Mouse (Mus musculus): ENCODE measurements around the gene Tbc1d22a. TPM values are rescaled to one million over a fixed set of nuclear protein-coding genes. Genes with fewer than 3 reads are reported as not detected.
A peak's percentile ranks its signal among the peaks of the same experiment; 100 is the strongest.
"Not testable (repeated sequence)": the region's sequence is repeated elsewhere in the genome, so short reads cannot be mapped to it uniquely, and the experiment has no call there.

The Tbc1d22a gene
- polyA plus RNA-seq, 1 experiment from 2014 or later, result 9.2 TPM

DNA sequence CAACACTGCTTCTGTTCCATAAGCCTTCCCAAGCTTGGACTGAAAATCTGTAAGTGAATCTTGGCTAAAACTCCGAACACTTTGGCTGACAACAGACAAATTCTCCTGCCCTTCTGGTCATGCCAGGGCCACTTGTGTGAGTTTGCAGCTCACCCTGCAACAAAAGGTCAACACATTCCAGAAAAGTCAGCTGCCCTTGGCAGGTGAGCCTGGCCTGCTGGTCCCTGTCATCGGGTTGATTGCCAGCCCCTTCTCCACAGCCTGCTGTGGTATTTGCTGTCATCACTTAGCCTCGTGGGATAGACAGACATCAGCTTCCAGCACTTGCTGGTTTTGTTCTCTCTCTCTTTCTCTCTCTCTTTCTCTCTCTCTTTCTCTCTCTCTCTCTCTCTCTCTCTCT lies 42.1 kb upstream of the Tbc1d22a start:
- peak overlapping the region; percentile 73 for H3K27ac ChIP-seq
- no peaks in the 10 kb centered on the region for H3K36me3 ChIP-seq
- 19% methylated on average over 3 of the region's 3 CpGs for WGBS
- H3K9ac ChIP-seq, result no peak overlapping the region
- H3K9me3 ChIP-seq (replicated peaks), result no peaks in the 10 kb centered on the region
- no peak overlapping the region for H3K4me3 ChIP-seq
- H3K27me3 ChIP-seq, result 0 out of 2 replicates have a peak, but pooled peaks cover 3% of the 10 kb centered on the region
- peak; percentile 47 for ATAC-seq (replicated peaks; ENCODE audit: insufficient number of reproducible peaks, insufficient read depth, low FRiP score, low read depth)
- H3K4me2 ChIP-seq, result peak overlapping the region; percentile 33
- peaks cover 95% of the 10 kb centered on the region for H3K4me1 ChIP-seq (replicated peaks)

DNA sequence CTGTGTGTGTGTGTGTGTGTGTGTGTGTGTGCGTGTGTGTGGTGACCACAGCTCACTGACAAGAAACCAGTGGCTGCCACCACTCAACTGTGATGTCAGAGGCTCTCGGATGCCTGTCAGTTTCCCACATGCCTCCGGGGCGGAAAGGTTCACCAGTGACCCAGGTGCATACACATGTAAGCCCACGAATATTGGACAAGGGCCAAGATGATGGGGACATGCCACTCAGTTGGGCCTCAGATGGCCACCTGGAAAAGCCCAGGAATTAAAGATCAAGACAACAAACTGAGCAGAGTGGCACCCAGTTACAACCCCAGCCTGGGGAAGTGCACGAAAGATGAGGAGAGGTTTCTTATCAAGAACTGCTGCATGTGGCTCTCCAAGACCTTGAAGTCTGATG lies 41.7 kb upstream of the Tbc1d22a start:
- no peak overlapping the region for H3K4me3 ChIP-seq
- H3K9me3 ChIP-seq (replicated peaks), result no peaks in the 10 kb centered on the region
- no peak overlapping the region for H3K9ac ChIP-seq
- H3K4me1 ChIP-seq (replicated peaks), result peaks cover 94% of the 10 kb centered on the region
- 30% methylated on average over 6 of the region's 6 CpGs for WGBS
- H3K27me3 ChIP-seq, result 0 out of 2 replicates have a peak, but pooled peaks cover 3% of the 10 kb centered on the region
- no peak for ATAC-seq (replicated peaks; ENCODE audit: insufficient number of reproducible peaks, insufficient read depth, low FRiP score, low read depth)
- H3K4me2 ChIP-seq, result peak overlapping the region; percentile 33
- H3K27ac ChIP-seq, result peak overlapping the region; percentile 73
- no peaks in the 10 kb centered on the region for H3K36me3 ChIP-seq

DNA sequence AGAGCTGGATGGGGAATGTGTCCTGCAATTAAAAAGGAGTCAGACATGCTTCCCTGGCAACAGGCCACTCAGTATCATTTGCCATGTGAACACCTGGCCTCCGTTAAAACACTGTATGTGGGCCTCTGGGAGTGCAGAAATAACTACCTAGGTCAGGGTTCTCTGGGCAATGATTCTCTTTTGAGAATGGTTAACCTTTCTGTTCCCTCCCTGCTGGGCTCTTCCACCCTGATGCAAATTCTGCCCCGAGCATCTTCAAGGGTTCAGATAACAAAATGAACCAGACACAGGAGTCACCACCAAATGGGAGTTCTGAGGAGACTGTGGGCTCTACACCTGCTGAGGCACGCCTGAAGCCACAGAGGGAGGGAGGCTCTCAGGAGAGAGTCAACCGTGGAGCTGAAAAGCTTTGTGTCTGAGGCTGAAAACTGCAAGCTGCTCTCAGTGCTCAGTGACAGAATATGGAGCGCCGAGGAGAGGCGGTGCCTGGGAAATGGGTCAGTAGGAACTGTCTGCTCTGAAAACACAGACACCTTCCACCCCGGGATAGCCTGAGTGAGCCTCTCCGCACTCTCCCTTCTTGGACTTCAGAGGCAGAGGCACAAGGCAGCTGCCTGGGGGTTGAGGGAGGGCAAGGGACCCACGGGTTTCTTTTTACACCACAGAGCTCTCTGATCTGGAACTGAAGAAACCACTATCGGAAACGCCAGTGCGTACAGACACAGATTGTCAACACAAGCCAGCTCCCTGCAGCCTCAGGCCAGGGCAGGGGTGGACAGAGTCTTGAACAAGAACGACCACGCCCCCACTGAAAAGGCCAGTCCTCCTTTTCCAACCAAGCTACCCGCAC lies 40.9 kb upstream of the Tbc1d22a start:
- Histone ChIP-seq H3K36me3 (no peaks in the 10 kb centered on the region), H3K9me3 (replicated peaks) (no peaks in the 10 kb centered on the region), H3K9ac (no peak overlapping the region), H3K4me1 (replicated peaks) (peaks cover 90% of the 10 kb centered on the region), H3K4me2 (peak overlapping the region; percentile 35; the same call in 1 of the 2 replicates), H3K4me3 (no peak overlapping the region), H3K27me3 (0 out of 2 replicates have a peak, but pooled peaks cover 3% of the 10 kb centered on the region), H3K27ac (peak overlapping the region; percentile 73)
- ATAC-seq (replicated peaks; ENCODE audit: insufficient number of reproducible peaks, insufficient read depth, low FRiP score, low read depth), result no peak
- WGBS, result 29% methylated on average over 16 of the region's 16 CpGs

DNA sequence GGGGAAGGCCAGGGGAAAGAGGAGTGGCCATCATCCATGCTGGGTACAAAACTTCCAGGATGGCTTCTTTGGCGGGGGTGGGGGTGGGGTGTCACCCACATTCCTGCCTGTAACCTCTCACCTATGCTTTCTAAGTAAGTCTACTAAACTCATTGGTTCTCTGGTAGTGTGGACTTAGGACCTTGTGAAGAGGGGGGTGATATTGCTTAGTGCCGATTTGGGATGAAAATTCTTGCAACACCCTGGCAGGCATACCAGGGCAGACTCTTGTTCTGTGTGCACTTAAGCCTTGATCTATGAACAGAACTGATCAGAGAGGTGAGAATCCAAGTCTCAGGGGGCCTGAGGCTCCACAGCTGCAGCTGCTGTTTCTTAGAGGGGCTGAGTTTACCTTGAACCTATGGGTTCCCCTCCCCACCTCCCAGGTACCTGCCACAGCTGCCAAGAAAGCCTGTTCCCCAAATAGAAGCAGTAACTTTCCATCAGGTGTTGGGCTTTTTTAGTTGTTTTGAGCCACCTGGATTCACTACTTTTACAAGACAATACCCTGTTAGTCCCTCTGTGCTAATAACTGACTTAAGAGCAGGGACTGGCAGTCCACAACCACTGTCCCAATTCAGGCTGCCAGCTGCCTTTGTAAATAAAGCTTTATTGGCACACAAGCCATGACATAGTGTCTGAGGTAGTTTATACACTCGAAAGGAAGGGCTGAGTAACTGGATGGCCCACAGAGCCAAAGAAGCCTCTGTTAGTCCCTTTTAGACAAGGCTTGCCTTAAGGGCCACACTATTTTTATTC lies 38.8 kb upstream of the Tbc1d22a start:
- ATAC-seq (replicated peaks; ENCODE audit: insufficient number of reproducible peaks, insufficient read depth, low FRiP score, low read depth), result no peak
- 0 out of 2 replicates have a peak, but pooled peaks cover 3% of the 10 kb centered on the region for H3K27me3 ChIP-seq
- WGBS, result 78% methylated on average over 3 of the region's 3 CpGs

DNA sequence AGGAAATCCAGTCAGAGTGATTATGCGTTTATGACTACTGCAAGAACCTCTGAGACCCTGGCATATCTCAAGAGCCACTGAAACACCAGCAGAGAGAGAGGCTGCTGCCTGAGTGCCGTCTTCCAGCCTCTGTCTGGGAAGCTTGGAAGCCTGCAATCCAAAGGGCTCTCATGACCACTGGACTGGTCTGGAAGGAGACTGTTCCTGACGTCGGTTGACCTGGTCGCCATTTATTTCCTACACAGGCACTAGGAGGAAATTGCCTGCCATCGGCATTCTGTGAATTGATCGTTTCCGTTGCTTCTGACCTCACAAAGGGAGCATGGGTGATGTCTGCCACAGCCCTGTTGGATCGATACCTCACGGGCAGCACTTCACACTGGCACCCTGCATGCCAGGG lies 38.1 kb upstream of the Tbc1d22a start:
- H3K9ac ChIP-seq, result no peak overlapping the region
- H3K27ac ChIP-seq, result 0 out of 2 replicates have a peak overlapping the region, but pooled peaks have one; percentile 5
- H3K4me3 ChIP-seq, result no peak overlapping the region
- 73% methylated on average over 10 of the region's 10 CpGs for WGBS
- no peaks in the 10 kb centered on the region for H3K36me3 ChIP-seq
- no peak for ATAC-seq (replicated peaks; ENCODE audit: insufficient number of reproducible peaks, insufficient read depth, low FRiP score, low read depth)
- H3K4me2 ChIP-seq, result no peak overlapping the region
- 0 out of 2 replicates have a peak, but pooled peaks cover 3% of the 10 kb centered on the region for H3K27me3 ChIP-seq
- no peaks in the 10 kb centered on the region for H3K9me3 ChIP-seq (replicated peaks)
- peaks cover 65% of the 10 kb centered on the region for H3K4me1 ChIP-seq (replicated peaks)

More for the DNA sequence above, 38.8 kb upstream of the Tbc1d22a start:
- H3K4me2 ChIP-seq, result no peak overlapping the region
- peaks cover 70% of the 10 kb centered on the region for H3K4me1 ChIP-seq (replicated peaks)
- no peak overlapping the region for H3K27ac ChIP-seq
- H3K36me3 ChIP-seq, result no peaks in the 10 kb centered on the region
- H3K9ac ChIP-seq, result no peak overlapping the region
- no peak overlapping the region for H3K4me3 ChIP-seq
- H3K9me3 ChIP-seq (replicated peaks), result no peaks in the 10 kb centered on the region

DNA sequence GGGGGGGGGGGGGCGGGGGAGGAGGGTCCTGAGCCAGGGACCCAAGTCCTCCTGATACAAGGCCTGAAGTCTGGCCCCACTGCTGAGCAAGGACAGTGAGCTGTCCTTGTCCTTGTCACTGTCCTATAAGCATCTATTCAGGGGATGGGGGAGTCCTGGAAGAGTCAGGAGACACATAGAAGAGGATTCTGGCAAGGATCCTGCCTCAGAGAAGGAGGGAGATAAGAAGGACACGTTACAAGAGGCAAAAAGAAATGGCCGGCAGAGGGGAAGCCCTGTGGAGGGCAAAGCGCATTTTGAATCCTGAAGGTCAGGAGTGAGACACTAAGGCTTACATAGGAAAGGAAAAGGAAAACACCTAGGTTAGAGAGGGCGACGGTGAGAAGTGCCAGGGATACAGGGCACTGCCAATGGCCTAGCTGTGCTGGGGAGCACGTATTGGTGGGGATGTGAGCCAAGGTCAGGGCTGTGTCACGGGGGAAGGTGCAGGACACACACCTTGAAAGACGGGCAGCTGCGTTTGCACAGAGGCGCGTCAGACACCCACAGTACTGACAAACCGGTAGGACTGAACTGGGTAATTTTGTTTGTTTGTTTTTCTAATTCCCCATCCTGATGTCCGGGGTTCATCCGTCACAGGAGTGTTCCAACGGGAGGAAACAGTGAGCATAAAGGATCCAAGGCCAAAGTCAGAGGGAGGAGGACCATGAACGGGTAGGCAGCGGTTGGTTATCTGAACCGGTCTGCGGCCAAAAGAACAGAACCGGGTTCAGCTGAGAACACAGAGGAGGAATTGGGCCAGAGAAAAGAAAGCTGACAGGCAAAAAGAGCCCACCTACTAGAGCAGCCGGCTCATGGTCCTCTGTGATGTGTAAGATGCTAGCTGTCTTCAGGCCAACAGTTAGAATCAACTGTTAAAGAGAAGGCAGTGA lies 37.2 kb upstream of the Tbc1d22a start:
- Histone ChIP-seq H3K27ac (peak overlapping the region; percentile 4; the same call in 1 of the 2 replicates), H3K4me3 (no peak overlapping the region), H3K4me2 (no peak overlapping the region), H3K9ac (no peak overlapping the region), H3K27me3 (0 out of 2 replicates have a peak, but pooled peaks cover 3% of the 10 kb centered on the region), H3K36me3 (no peaks in the 10 kb centered on the region), H3K4me1 (replicated peaks) (peaks cover 65% of the 10 kb centered on the region), H3K9me3 (replicated peaks) (no peaks in the 10 kb centered on the region)
- no peak for ATAC-seq (replicated peaks; ENCODE audit: insufficient number of reproducible peaks, insufficient read depth, low FRiP score, low read depth)
- WGBS, result 53% methylated on average over 22 of the region's 22 CpGs

DNA sequence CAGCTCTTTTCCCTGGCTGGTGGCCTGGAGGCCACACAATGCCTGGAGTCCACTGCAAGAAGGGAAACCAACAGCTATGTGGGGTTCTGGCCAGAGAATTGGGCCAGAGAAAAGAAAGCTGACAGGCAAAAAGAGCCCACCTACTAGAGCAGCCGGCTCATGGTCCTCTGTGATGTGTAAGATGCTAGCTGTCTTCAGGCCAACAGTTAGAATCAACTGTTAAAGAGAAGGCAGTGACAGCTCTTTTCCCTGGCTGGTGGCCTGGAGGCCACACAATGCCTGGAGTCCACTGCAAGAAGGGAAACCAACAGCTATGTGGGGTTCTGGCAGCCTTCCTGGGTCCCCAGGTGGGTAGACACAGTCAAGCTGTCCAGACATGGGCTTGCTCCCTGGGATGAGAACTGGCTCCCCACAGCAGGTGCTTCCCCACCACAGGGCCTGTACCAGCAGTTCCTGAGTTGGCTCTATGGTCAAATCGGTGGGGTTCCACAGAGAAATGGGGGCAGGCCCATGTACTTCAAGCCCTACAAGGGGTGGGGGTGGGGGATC lies 36.5 kb upstream of the Tbc1d22a start:
- ATAC-seq (replicated peaks; ENCODE audit: insufficient number of reproducible peaks, insufficient read depth, low FRiP score, low read depth); H3K4me2 ChIP-seq; H3K4me3 ChIP-seq; H3K36me3 ChIP-seq; H3K9ac ChIP-seq; H3K9me3 ChIP-seq (replicated peaks); H3K27me3 ChIP-seq: not testable (repeated sequence)
- Histone ChIP-seq H3K27ac (peak overlapping the region; percentile 14; the same call in 1 of the 2 replicates), H3K4me1 (replicated peaks) (peaks cover 66% of the 10 kb centered on the region)
- WGBS, result 49% methylated on average over 2 of the region's 2 CpGs

DNA sequence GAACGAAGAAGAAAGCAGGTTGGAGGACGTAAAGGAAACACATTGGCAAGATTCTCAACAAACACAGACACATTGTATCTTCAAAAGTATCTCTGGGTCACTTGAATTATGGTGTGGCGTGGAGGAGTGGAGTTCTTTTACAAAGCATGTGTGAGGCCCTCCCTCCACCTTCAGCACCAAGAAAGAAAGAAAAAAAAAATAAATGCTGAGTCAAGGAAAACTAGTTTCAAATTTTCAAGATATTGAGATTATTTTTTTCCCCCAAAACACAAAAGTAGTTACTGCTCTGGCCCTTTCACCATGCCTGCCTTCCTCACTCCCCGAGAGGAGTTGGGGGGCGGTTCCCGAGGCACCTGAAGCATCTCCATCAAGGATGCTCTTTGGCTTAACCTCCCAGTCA lies 35.7 kb upstream of the Tbc1d22a start:
- peaks cover 64% of the 10 kb centered on the region for H3K4me1 ChIP-seq (replicated peaks)

DNA sequence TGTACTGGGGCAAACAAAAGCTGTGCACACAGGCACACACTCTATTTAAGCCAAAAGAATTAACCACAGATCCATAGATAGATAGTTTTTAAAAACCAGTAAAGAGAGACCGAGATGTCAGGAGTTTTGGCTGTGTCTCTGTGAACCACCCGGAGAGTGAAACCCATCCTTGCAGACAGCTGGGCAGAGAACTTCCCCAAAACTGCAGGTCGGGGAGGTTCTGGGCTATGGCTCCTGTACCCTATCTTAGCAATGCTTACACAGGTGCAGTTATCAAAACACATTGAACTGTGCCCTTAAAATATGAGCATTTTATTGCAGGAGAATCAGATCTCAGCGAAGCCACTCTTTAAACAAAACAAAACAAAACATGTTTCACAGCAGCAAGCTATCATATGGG lies 33.8 kb upstream of the Tbc1d22a start:
- ATAC-seq (replicated peaks; ENCODE audit: insufficient number of reproducible peaks, insufficient read depth, low FRiP score, low read depth), result no peak
- Histone ChIP-seq H3K4me2 (no peak overlapping the region), H3K27me3 (no peaks in the 10 kb centered on the region), H3K9me3 (replicated peaks) (no peaks in the 10 kb centered on the region), H3K9ac (no peak overlapping the region), H3K36me3 (no peaks in the 10 kb centered on the region), H3K4me1 (replicated peaks) (peaks cover 59% of the 10 kb centered on the region), H3K27ac (no peak overlapping the region), H3K4me3 (no peak overlapping the region)
- 64% methylated on average over 4 of the region's 4 CpGs for WGBS

More for the DNA sequence above, 35.7 kb upstream of the Tbc1d22a start:
- Histone ChIP-seq H3K4me3 (no peak overlapping the region), H3K4me2 (no peak overlapping the region), H3K9ac (no peak overlapping the region), H3K9me3 (replicated peaks) (no peaks in the 10 kb centered on the region), H3K27me3 (0 out of 2 replicates have a peak, but pooled peaks cover 3% of the 10 kb centered on the region), H3K27ac (no peak overlapping the region), H3K36me3 (no peaks in the 10 kb centered on the region)
- no peak for ATAC-seq (replicated peaks; ENCODE audit: insufficient number of reproducible peaks, insufficient read depth, low FRiP score, low read depth)
- WGBS, result 88% methylated on average over 6 of the region's 6 CpGs

DNA sequence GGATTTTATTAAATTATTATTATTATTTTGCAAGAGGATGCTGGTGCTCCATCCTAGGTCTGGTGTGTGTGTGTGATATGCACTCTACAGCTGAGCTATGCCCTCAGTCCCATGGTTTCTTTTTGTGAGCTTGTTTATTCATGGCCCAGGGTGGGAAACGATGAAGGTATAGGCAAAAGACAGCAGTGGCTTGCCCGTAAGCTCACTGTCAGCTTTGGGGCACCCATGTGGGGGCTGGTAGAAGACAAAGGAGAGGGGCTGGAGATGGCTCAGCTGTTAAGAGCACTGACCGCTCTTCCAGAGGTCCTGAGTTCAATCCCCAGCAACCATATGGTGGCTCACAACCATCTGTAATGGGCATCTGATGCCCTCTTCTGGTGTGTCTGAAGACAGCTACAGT lies 32.9 kb upstream of the Tbc1d22a start:
- H3K4me2 ChIP-seq; H3K9me3 ChIP-seq (replicated peaks); ATAC-seq (replicated peaks; ENCODE audit: insufficient number of reproducible peaks, insufficient read depth, low FRiP score, low read depth); H3K36me3 ChIP-seq; H3K4me3 ChIP-seq; H3K27me3 ChIP-seq; H3K9ac ChIP-seq: not testable (repeated sequence)
- H3K27ac ChIP-seq, result peak overlapping the region; percentile 64; the same call in 1 of the 2 replicates
- peaks cover 56% of the 10 kb centered on the region for H3K4me1 ChIP-seq (replicated peaks)
- 89% methylated on average over 3 of the region's 3 CpGs for WGBS

Data from heart, embryonic 15.5 days (tissue).